Mouse (Mus musculus): ENCODE results near the gene Myl6b. TPM values are rescaled to one million over a fixed set of nuclear protein-coding genes. Genes with fewer than 3 reads are reported as not detected.

Myl6b gene
- polyA plus RNA-seq, 1 experiment = 2.4 TPM

DNA sequence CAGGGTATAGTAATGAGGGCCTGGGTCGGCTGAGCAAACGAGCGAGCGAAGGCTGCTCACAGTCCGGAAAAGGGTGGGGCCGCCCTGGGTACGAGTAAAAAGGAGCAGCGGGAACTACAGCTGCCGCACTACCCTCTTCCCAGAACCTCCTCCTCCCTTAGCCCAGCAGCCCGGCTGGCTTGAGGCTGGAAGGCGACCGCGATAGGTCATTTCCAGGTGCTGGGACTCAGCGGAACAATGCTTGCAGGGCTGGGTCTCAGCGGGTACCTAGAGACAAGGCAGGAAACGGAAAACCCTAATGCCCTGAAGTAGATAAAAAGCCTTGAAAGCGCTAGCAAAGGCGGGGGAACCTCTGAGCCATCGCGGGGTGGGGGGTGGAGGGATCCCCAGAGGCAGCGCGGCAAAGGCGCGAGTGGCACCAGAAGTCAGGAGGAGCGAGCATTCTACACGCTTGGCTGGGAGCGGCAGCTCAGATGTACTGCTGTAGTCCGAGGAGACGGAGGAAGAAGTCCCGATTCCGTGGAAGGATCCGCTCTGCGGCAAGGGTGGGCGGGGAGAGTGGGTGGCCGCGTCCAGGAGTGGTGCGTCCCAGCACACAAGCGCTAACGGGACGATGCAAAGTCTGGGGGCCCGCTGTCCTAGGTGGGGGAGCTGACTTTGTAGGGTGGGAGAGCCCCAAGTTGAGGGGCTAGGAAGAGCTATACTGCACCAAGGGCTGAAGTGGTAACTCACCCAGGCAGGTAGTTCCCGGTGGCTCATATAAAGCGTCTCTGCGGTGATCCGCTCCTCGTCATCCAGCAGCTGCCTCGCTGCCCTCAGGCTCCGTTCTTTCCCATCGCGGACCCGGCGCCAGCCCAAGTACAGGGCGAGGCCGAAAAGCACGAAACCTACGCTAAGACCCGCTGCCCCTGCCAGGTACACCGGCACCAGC is 26.5 kb upstream of the Myl6b start:
- peak overlapping the region; percentile 89 for H3K4me3 ChIP-seq (replicated peaks; ENCODE audit: control insufficient read depth, low read depth, low read length)
- H3K27ac ChIP-seq (ENCODE audit: control insufficient read depth, insufficient read depth, low read depth, low read length, poor library complexity) = peak overlapping the region; percentile 93
- H3K4me1 ChIP-seq (ENCODE audit: control insufficient read depth, insufficient read depth, low read length) = no peaks in the 10 kb centered on the region; the same call in 1 of the 2 replicates
- WGBS = under 1% methylated on average over 58 of the region's 58 CpGs
- TF ChIP-seq CTCF (IDR thresholded peaks at IDR 0.05; ENCODE audit: control insufficient read depth, insufficient read depth, low read length) (no peak), POLR2A (IDR thresholded peaks at IDR 0.05; ENCODE audit: borderline replicate concordance, control insufficient read depth, low read depth, low read length) (peak; percentile 51; the same call in 1 of the 2 replicates)

- Histone ChIP-seq H3K4me3 (replicated peaks; ENCODE audit: control insufficient read depth, low read depth, low read length) (peak overlapping the region; percentile 89), H3K27ac (ENCODE audit: control insufficient read depth, insufficient read depth, low read depth, low read length, poor library complexity) (peak overlapping the region; percentile 93), H3K4me1 (ENCODE audit: control insufficient read depth, insufficient read depth, low read length) (no peaks in the 10 kb centered on the region; the same call in 1 of the 2 replicates)
- TF ChIP-seq CTCF (IDR thresholded peaks at IDR 0.05; ENCODE audit: control insufficient read depth, insufficient read depth, low read length) = no peak
- peak; percentile 44; the same call in 1 of the 2 replicates for TF ChIP-seq POLR2A (IDR thresholded peaks at IDR 0.05; ENCODE audit: borderline replicate concordance, control insufficient read depth, low read depth, low read length)
- WGBS = 20% methylated on average over 11 of the region's 11 CpGs
These were observed 25.7 kb upstream of the Myl6b start for GRCm38 (mm10) chr10:128524111-128524731.

GRCm38 (mm10) chr10:128522351-128522750 is 23.9 kb upstream of the Myl6b start:
- TF ChIP-seq CTCF (IDR thresholded peaks at IDR 0.05; ENCODE audit: control insufficient read depth, insufficient read depth, low read length) (no peak), POLR2A (IDR thresholded peaks at IDR 0.05; ENCODE audit: borderline replicate concordance, control insufficient read depth, low read depth, low read length) (no peak)
- Histone ChIP-seq H3K27ac (ENCODE audit: control insufficient read depth, insufficient read depth, low read depth, low read length, poor library complexity) (no peak overlapping the region), H3K4me3 (replicated peaks; ENCODE audit: control insufficient read depth, low read depth, low read length) (no peak overlapping the region), H3K4me1 (ENCODE audit: control insufficient read depth, insufficient read depth, low read length) (no peaks in the 10 kb centered on the region; the same call in 1 of the 2 replicates)
- WGBS = 80% methylated on average over 6 of the region's 6 CpGs

GRCm38 (mm10) chr10:128520591-128520990 is 22.1 kb upstream of the Myl6b start:
- no peak overlapping the region for H3K4me3 ChIP-seq (replicated peaks; ENCODE audit: control insufficient read depth, low read depth, low read length)
- no peak for TF ChIP-seq POLR2A (IDR thresholded peaks at IDR 0.05; ENCODE audit: borderline replicate concordance, control insufficient read depth, low read depth, low read length)
- no peak for TF ChIP-seq CTCF (IDR thresholded peaks at IDR 0.05; ENCODE audit: control insufficient read depth, insufficient read depth, low read length)
- H3K4me1 ChIP-seq (ENCODE audit: control insufficient read depth, insufficient read depth, low read length) = no peaks in the 10 kb centered on the region; the same call in 1 of the 2 replicates
- no peak overlapping the region for H3K27ac ChIP-seq (ENCODE audit: control insufficient read depth, insufficient read depth, low read depth, low read length, poor library complexity)
- 92% methylated on average over 16 of the region's 16 CpGs for WGBS

DNA sequence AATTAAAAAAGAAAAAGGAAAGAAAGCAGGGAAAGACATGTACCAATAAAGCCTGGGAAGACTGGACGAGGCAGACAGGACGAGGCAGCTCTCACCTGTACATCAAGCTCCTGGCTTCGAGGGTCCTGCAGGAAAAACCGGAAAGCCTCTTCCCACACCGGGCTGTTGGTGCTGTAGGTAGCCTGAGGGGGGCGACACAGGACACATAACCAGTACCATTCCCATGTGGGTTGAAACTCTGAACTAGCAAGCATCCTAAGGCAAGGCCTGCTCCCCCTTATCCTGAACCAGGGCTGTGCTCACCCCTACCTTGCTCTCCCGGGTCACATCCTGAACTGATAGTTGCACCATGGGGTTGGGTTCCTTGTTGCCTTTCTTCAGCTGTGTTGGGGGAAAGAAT is 20.3 kb upstream of the Myl6b start:
- Histone ChIP-seq H3K4me3 (replicated peaks; ENCODE audit: control insufficient read depth, low read depth, low read length) (no peak overlapping the region), H3K4me1 (ENCODE audit: control insufficient read depth, insufficient read depth, low read length) (no peaks in the 10 kb centered on the region), H3K27ac (ENCODE audit: control insufficient read depth, insufficient read depth, low read depth, low read length, poor library complexity) (no peak overlapping the region)
- WGBS = 78% methylated on average over 7 of the region's 7 CpGs
- peak; percentile 68 for TF ChIP-seq CTCF (IDR thresholded peaks at IDR 0.05; ENCODE audit: control insufficient read depth, insufficient read depth, low read length)
- no peak for TF ChIP-seq POLR2A (IDR thresholded peaks at IDR 0.05; ENCODE audit: borderline replicate concordance, control insufficient read depth, low read depth, low read length)

- Histone ChIP-seq H3K27ac (ENCODE audit: control insufficient read depth, insufficient read depth, low read depth, low read length, poor library complexity) (no peak overlapping the region), H3K4me1 (ENCODE audit: control insufficient read depth, insufficient read depth, low read length) (no peaks in the 10 kb centered on the region), H3K4me3 (replicated peaks; ENCODE audit: control insufficient read depth, low read depth, low read length) (no peak overlapping the region)
- TF ChIP-seq CTCF (IDR thresholded peaks at IDR 0.05; ENCODE audit: control insufficient read depth, insufficient read depth, low read length) = no peak
- no peak for TF ChIP-seq POLR2A (IDR thresholded peaks at IDR 0.05; ENCODE audit: borderline replicate concordance, control insufficient read depth, low read depth, low read length)
- WGBS = 29% methylated on average over 6 of the region's 6 CpGs
These were observed 18.2 kb upstream of the Myl6b start for GRCm38 (mm10) chr10:128516677-128517076.

DNA sequence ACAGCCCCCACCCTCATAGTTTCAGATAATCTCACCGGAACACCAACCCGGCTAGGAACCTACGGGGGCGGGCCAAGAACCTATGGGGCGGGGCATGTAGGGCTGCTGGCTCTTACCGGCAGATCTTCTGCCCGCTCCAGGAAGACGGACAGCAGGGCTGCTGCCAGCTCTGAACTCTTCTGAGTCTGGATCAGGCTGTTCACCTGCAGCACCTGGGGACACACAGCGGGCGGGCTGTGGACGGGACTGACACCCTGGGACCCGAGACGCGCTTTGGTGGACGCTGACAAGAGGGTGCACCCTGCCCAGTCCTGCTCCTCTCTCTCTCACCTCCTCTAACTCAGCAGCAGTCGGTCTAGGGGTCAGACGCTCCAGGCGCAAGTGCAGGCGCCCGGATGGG is 17.5 kb upstream of the Myl6b start:
- H3K27ac ChIP-seq (ENCODE audit: control insufficient read depth, insufficient read depth, low read depth, low read length, poor library complexity) = no peak overlapping the region
- no peak overlapping the region for H3K4me3 ChIP-seq (replicated peaks; ENCODE audit: control insufficient read depth, low read depth, low read length)
- no peak for TF ChIP-seq CTCF (IDR thresholded peaks at IDR 0.05; ENCODE audit: control insufficient read depth, insufficient read depth, low read length)
- no peak; the same call in 1 of the 2 replicates for TF ChIP-seq POLR2A (IDR thresholded peaks at IDR 0.05; ENCODE audit: borderline replicate concordance, control insufficient read depth, low read depth, low read length)
- 93% methylated on average over 20 of the region's 20 CpGs for WGBS
- no peaks in the 10 kb centered on the region for H3K4me1 ChIP-seq (ENCODE audit: control insufficient read depth, insufficient read depth, low read length)

- 75% methylated on average over 4 of the region's 4 CpGs for WGBS
- TF ChIP-seq CTCF (IDR thresholded peaks at IDR 0.05; ENCODE audit: control insufficient read depth, insufficient read depth, low read length) (no peak), POLR2A (IDR thresholded peaks at IDR 0.05; ENCODE audit: borderline replicate concordance, control insufficient read depth, low read depth, low read length) (no peak)
These were observed 16.6 kb upstream of the Myl6b start for GRCm38 (mm10) chr10:128515044-128515443.

More at GRCm38 (mm10) chr10:128515044-128515443, 16.6 kb upstream of the Myl6b start:
- H3K4me3 ChIP-seq (replicated peaks; ENCODE audit: control insufficient read depth, low read depth, low read length) = no peak overlapping the region
- no peak overlapping the region for H3K27ac ChIP-seq (ENCODE audit: control insufficient read depth, insufficient read depth, low read depth, low read length, poor library complexity)
- H3K4me1 ChIP-seq (ENCODE audit: control insufficient read depth, insufficient read depth, low read length) = no peaks in the 10 kb centered on the region

Measured in bone marrow, adult 2 months (tissue).